Mouse (Mus musculus) small intestine, adult 2 months (tissue): ENCODE data around the gene Dlx2.

Source experiments
- CTCF ChIP-seq: fragments of 200-500 bp; IDR thresholded peaks from 2 replicates; pipeline ENCODE4 v1.5.1; 2012; ENCODE audit warnings: low read depth, mild to moderate bottlenecking, control low read depth, inconsistent platforms, low read length, moderate library complexity, mixed read lengths; ENCODE audit not compliant: insufficient replicate concordance, insufficient read length; ENCODE audit errors: extremely low read depth
- POLR2A ChIP-seq: fragments of 200-500 bp; IDR thresholded peaks from 2 replicates; pipeline ENCODE4 v1.6.1; 2012; ENCODE audit warnings: low read depth, mild to moderate bottlenecking, control low read depth, inconsistent platforms, low read length, moderate library complexity

- TF ChIP-seq POLR2A: no peak
- TF ChIP-seq CTCF: no peak
Measured at GRCm38 (mm10) chr2:71494971-71495370, 51.6 kb downstream of the Dlx2 start.
